Mouse (Mus musculus) Patski (cell line): ENCODE results near the gene Slc35f5. TPM values are rescaled to one million over a fixed set of nuclear protein-coding genes. Genes with fewer than 3 reads are reported as not detected.
"Not testable (repeated sequence)": the region's sequence is repeated elsewhere in the genome, so short reads cannot be mapped to it uniquely, and the experiment has no call there.

Source experiments
- ATAC-seq: fragments of 100-300 bp; one replicate; pipeline ENCODE4 v1.8.0; 2021
- CTCF ChIA-PET: fragments of 350-600 bp; sonication (Branson Sonifier 250); formaldehyde crosslinking; loops from one replicate; lab custom pipeline; 2022; ENCODE audit warnings: inconsistent platforms; lab: Charles Lee
- POLR2A ChIA-PET: fragments of 350-600 bp; sonication (Branson Sonifier 250); formaldehyde crosslinking; loops from one replicate; lab custom pipeline; 2022; ENCODE audit warnings: antibody characterized with exemption, inconsistent platforms; lab: Charles Lee
- DNase-seq: peaks from one replicate; pipeline ENCODE4 v3.0.0-alpha.2; 2011; ENCODE audit warnings: low read depth, low spot score
- H3K27me3 ChIP-seq: fragments of 371-371 bp; one replicate; pipeline ENCODE4 v1.5.1; 2021
- CTCF ChIP-seq: fragments of 100-300 bp; IDR thresholded peaks from one replicate; pipeline ENCODE4 v1.5.1; 2021
- in situ Hi-C: fragments of 300-500 bp; cut with MboI; formaldehyde crosslinking; loops from 3 replicates; pipeline ENCODE4 v1.11.1; 2018; ENCODE audit warnings: low pct_unique_long_range_greater_than_20kb, mixed read lengths
- polyA plus RNA-seq: library from polyadenylated mRNA; unstranded; gene quantifications from one replicate; pipeline ENCODE4 v1.2.3, GENCODE M21; 2021

The Slc35f5 gene
- 81.6 TPM for polyA plus RNA-seq

DNA sequence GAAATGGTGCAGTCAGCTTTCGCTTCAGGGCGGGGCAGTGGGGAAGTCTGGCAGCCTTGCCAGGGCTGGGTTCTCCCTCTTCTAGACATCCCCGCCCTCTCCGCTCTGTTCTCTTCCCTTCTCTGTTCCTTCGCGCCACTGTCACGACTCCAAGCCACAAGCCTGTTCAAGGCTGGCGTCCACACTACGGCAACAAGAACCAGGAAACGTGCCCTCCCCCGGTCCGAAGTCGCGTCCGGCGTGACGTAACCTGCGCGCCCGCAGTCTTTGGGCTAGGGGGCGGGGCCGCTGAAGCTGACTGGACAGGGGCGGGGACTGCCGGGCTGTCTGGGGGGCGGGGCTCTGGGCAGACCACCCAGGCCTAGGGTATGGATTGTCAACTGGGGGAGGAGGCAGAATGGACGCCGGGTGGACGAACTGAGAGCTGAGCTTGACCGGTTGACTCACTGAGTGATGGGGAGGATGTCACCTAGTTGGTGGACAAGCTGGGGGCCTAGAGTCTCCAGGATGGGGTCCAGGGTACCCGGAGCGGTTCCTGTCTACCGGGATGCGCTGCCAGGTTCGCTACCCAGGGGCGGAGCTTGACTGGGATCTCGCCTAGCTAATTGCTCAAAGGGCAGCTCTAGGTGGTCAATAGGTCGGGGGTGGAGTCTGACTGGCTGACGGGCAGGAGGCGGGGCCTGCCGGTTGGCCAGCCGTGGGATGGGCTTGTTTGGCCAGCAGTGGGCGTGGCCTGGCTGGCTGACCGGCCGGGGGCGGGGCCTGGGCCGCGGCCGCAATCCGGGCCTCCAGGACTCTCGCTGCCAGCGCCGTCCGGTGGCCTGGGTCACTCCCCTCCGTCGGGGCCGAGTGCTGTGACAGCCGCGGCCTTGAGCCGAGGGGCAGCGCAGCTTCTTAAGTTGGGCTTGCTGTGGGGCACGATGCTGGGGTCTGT lies at the start of gene Slc35f5:
Slc35f5 (plus strand) TSS at position 337 of the 934 bp plus-strand sequence.
- no peaks in the 10 kb centered on the region for H3K27me3 ChIP-seq
- ChIA-PET CTCF (interaction anchor here (0.6 to 2.1 kb wide), 6 partner anchors 13 to 134 kb away, joined by 3 to 9 read pairs (median 4); no protein-coding TSS in a partner anchor), POLR2A (interaction anchor here (1.5 to 1.9 kb wide), 3 partner anchors 18 to 125 kb away, joined by 4 to 11 read pairs (median 7); partner anchors contain the start of gene Actr3)
- peak; percentile 93 for DNase-seq
- TF ChIP-seq CTCF = no peak
- in situ Hi-C loops = loop anchor here (5.0 kb wide), 2 partner anchors 38 to 128 kb away; no protein-coding TSS in a partner anchor
- ATAC-seq = peak; percentile 92

GRCm38 (mm10) chr1:125514706-125515105 lies 45.7 kb upstream of the Slc35f5 start:
- no peak for TF ChIP-seq CTCF
- no peak for ATAC-seq
- ChIA-PET CTCF (interaction anchor here (0.8 kb wide), 1 partner anchor 58 kb away, joined by 3 read pairs; no protein-coding TSS in a partner anchor), POLR2A (no interaction called here)
- in situ Hi-C loops = no loop called here
- no peak for DNase-seq
- H3K27me3 ChIP-seq = no peaks in the 10 kb centered on the region

DNA sequence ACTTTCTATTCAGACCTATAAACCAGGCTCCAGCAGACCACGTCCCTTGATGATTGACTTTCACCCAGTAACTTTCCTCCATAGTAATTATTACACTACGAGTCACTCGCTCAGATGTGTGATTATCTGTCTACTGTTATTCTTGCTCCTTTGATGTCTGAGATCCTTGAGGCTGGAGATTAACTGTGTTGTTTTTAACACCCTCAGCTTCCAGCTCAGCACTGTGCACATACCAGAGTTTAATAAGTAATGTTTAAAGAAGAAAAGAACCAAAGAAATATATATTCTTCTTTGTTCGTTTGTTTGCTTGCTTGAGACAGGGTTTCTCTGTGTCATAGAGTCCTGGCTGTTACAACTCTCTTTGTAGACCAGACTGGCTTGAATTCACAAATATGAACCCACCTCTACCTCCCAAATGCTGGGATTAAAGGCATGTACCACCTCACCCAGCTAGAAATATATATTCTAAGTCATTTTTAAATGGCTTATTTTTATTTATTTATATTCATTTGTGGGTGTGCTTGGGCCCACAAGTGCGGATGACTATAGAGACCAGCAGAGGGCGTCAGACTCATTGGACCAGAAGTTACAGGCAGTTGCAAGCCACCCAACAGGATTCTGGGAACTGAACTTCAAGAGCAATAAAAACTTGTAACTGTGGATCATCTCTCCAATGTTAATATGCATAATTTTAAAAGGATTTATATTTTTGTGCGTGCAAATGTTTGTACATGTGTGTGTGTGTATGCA lies 43.3 kb upstream of the Slc35f5 start:
- peak; percentile 74 for TF ChIP-seq CTCF
- in situ Hi-C loops = no loop called here
- ChIA-PET CTCF (interaction anchor here (0.7 to 1.5 kb wide), 4 partner anchors 51 to 146 kb away, joined by 3 to 4 read pairs (median 4); no protein-coding TSS in a partner anchor), POLR2A (interaction anchor here (1.0 kb wide), 1 partner anchor 8 kb away, joined by 3 read pairs; no protein-coding TSS in a partner anchor)
- ATAC-seq (peak; percentile 85), DNase-seq (peak; percentile 61)
- no peaks in the 10 kb centered on the region for H3K27me3 ChIP-seq

DNA sequence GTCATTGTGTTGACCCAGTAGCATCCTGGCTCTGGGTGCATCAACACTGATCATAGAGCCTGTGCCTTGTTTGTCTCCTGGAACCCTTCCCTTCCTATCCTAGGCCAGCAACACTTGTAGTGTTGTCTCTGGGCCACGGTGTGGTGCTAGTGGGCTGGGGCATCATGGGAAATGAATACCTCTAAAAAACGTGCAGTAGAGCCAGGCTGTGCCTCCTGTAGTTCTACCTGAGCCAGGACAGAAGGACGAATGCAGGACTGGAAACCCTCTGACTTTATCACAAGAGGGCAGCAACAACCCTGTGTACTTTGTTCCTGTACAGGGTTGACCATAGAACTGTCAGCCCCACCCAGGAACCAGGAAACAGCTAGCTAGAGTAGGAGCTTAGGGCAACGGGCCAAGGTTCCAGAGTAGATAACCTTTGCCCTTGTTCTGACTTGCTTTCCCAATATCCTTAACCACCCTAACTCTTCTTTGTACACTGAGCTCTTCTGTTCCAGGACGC lies 41.2 kb upstream of the Slc35f5 start:
- ATAC-seq = peak; percentile 77
- peak; percentile 92 for TF ChIP-seq CTCF
- no peaks in the 10 kb centered on the region for H3K27me3 ChIP-seq
- CTCF ChIA-PET = interaction anchor here (0.7 to 2.1 kb wide), 9 partner anchors 14 to 68 kb away, joined by 3 to 10 read pairs (median 4); partner anchors contain the start of gene Slc35f5
- POLR2A ChIA-PET = interaction anchor here (0.6 to 1.4 kb wide), 5 partner anchors 9 to 992 kb away, joined by 3 to 8 read pairs (median 4); no protein-coding TSS in a partner anchor
- DNase-seq = no peak
- in situ Hi-C loops = no loop called here

- DNase-seq = no peak
- TF ChIP-seq CTCF = no peak
- in situ Hi-C loops = no loop called here
- ChIA-PET CTCF (interaction anchor here (1.2 to 1.8 kb wide), 2 partner anchors 18 to 39 kb away, joined by 3 to 6 read pairs; no protein-coding TSS in a partner anchor), POLR2A (no interaction called here)
- H3K27me3 ChIP-seq = no peaks in the 10 kb centered on the region
- no peak for ATAC-seq
Observed at GRCm38 (mm10) chr1:125525965-125526665, 34.3 kb upstream of the Slc35f5 start.

GRCm38 (mm10) chr1:125526666-125527004 lies 33.8 kb upstream of the Slc35f5 start:
- no peak for TF ChIP-seq CTCF
- DNase-seq (no peak), ATAC-seq (no peak)
- ChIA-PET CTCF (interaction anchor here (1.2 to 2.3 kb wide), 4 partner anchors 11 to 39 kb away, joined by 3 to 10 read pairs (median 6); no protein-coding TSS in a partner anchor), POLR2A (no interaction called here)
- H3K27me3 ChIP-seq = no peaks in the 10 kb centered on the region
- in situ Hi-C loops = no loop called here

DNA sequence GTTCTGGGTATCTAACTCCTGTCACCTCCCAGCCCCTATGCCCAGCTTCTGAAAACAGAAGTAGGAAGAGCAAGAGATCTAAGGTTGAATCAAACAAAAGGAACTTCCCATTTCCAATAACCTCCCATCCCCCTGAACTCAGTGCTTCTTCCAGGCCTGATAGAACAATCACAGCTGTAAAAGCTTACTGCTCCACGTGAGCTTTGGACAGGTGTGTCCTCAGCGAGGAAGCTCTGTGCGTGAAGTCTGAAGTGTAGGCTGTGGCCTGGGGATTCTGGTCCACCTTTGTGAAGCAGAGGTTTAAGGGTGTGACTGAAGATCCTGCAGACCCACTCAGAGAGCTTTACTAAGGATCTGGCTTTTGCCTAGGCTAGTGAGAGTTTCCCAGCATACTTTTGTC lies 33.0 kb upstream of the Slc35f5 start:
- CTCF ChIA-PET = interaction anchor here (1.3 to 2.3 kb wide), 5 partner anchors 10 to 37 kb away, joined by 4 to 10 read pairs (median 6); partner anchors contain the start of gene Slc35f5
- ATAC-seq (no peak), DNase-seq (no peak)
- in situ Hi-C loops = no loop called here
- TF ChIP-seq CTCF = no peak
- POLR2A ChIA-PET = no interaction called here
- H3K27me3 ChIP-seq = no peaks in the 10 kb centered on the region

GRCm38 (mm10) chr1:125533180-125533912 lies 27.0 kb upstream of the Slc35f5 start:
- peak; percentile 44 for ATAC-seq
- H3K27me3 ChIP-seq, DNase-seq, POLR2A ChIA-PET, in situ Hi-C loops: not testable (repeated sequence)
- CTCF ChIA-PET = interaction anchor here (0.7 to 0.9 kb wide), 2 partner anchors 15 to 35 kb away, joined by 3 to 4 read pairs; no protein-coding TSS in a partner anchor

GRCm38 (mm10) chr1:125537131-125537530 lies 23.3 kb upstream of the Slc35f5 start:
- DNase-seq (no peak), ATAC-seq (no peak)
- CTCF ChIA-PET = interaction anchor here (2.9 kb wide), 1 partner anchor 10 kb away, joined by 10 read pairs; no protein-coding TSS in a partner anchor
- TF ChIP-seq CTCF = no peak
- in situ Hi-C loops = no loop called here
- POLR2A ChIA-PET = no interaction called here
- no peaks in the 10 kb centered on the region for H3K27me3 ChIP-seq
